Mouse (Mus musculus): ENCODE data around the gene Tnfsf10. TPM values are rescaled to one million over a fixed set of nuclear protein-coding genes. Genes with fewer than 3 reads are reported as not detected.
A peak's percentile ranks its signal among the peaks of the same experiment; 100 is the strongest.

Gene Tnfsf10
- polyA plus RNA-seq, 1 experiment = 1.1 TPM

GRCm38 (mm10) chr3:27340757-27341156 is 23.9 kb downstream of the Tnfsf10 start:
- H3K27ac ChIP-seq (ENCODE audit: control insufficient read depth, insufficient read depth, low read depth, low read length, poor library complexity) = no peak overlapping the region
- 85% methylated on average over 5 of the region's 5 CpGs for WGBS
- H3K4me1 ChIP-seq (ENCODE audit: control insufficient read depth, insufficient read depth, low read length) = no peaks in the 10 kb centered on the region
- TF ChIP-seq CTCF (IDR thresholded peaks at IDR 0.05; ENCODE audit: control insufficient read depth, insufficient read depth, low read length) (no peak), POLR2A (IDR thresholded peaks at IDR 0.05; ENCODE audit: borderline replicate concordance, control insufficient read depth, low read depth, low read length) (no peak)
- H3K4me3 ChIP-seq (replicated peaks; ENCODE audit: control insufficient read depth, low read depth, low read length) = no peak overlapping the region

- no peak for TF ChIP-seq CTCF (IDR thresholded peaks at IDR 0.05; ENCODE audit: control insufficient read depth, insufficient read depth, low read length)
- 77% methylated on average over 6 of the region's 6 CpGs for WGBS
- no peaks in the 10 kb centered on the region for H3K4me1 ChIP-seq (ENCODE audit: control insufficient read depth, insufficient read depth, low read length)
- no peak overlapping the region for H3K27ac ChIP-seq (ENCODE audit: control insufficient read depth, insufficient read depth, low read depth, low read length, poor library complexity)
- H3K4me3 ChIP-seq (replicated peaks; ENCODE audit: control insufficient read depth, low read depth, low read length) = no peak overlapping the region
Observed at GRCm38 (mm10) chr3:27342462-27342861, 25.6 kb downstream of the Tnfsf10 start.

- whole genome bisulfite sequencing = 10% methylated on average over 6 of the region's 6 CpGs
- peak; percentile 88 for TF ChIP-seq CTCF (IDR thresholded peaks at IDR 0.05; ENCODE audit: control insufficient read depth, insufficient read depth, low read length)
- no peak for TF ChIP-seq POLR2A (IDR thresholded peaks at IDR 0.05; ENCODE audit: borderline replicate concordance, control insufficient read depth, low read depth, low read length)
- no peak overlapping the region for H3K4me3 ChIP-seq (replicated peaks; ENCODE audit: control insufficient read depth, low read depth, low read length)
- no peaks in the 10 kb centered on the region for H3K4me1 ChIP-seq (ENCODE audit: control insufficient read depth, insufficient read depth, low read length)
- H3K27ac ChIP-seq (ENCODE audit: control insufficient read depth, insufficient read depth, low read depth, low read length, poor library complexity) = no peak overlapping the region
Observed at GRCm38 (mm10) chr3:27345526-27345925, 28.7 kb downstream of the Tnfsf10 start.

GRCm38 (mm10) chr3:27348462-27348861 is 31.6 kb downstream of the Tnfsf10 start:
- Histone ChIP-seq H3K27ac (ENCODE audit: control insufficient read depth, insufficient read depth, low read depth, low read length, poor library complexity) (no peak overlapping the region), H3K4me3 (replicated peaks; ENCODE audit: control insufficient read depth, low read depth, low read length) (no peak overlapping the region), H3K4me1 (ENCODE audit: control insufficient read depth, insufficient read depth, low read length) (no peaks in the 10 kb centered on the region)
- TF ChIP-seq POLR2A (IDR thresholded peaks at IDR 0.05; ENCODE audit: borderline replicate concordance, control insufficient read depth, low read depth, low read length) = no peak
- no peak for TF ChIP-seq CTCF (IDR thresholded peaks at IDR 0.05; ENCODE audit: control insufficient read depth, insufficient read depth, low read length)
- WGBS = 77% methylated on average over 5 of the region's 5 CpGs

- 83% methylated on average over 9 of the region's 9 CpGs for WGBS
Observed at GRCm38 (mm10) chr3:27351105-27351504, 34.3 kb downstream of the Tnfsf10 start.

GRCm38 (mm10) chr3:27359100-27359720 is 42.4 kb downstream of the Tnfsf10 start:
- H3K4me1 ChIP-seq (ENCODE audit: control insufficient read depth, insufficient read depth, low read length) = no peaks in the 10 kb centered on the region
- H3K4me3 ChIP-seq (replicated peaks; ENCODE audit: control insufficient read depth, low read depth, low read length) = no peak overlapping the region
- 72% methylated on average over 2 of the region's 2 CpGs for WGBS
- H3K27ac ChIP-seq (ENCODE audit: control insufficient read depth, insufficient read depth, low read depth, low read length, poor library complexity) = no peak overlapping the region
- no peak for TF ChIP-seq CTCF (IDR thresholded peaks at IDR 0.05; ENCODE audit: control insufficient read depth, insufficient read depth, low read length)
- TF ChIP-seq POLR2A (IDR thresholded peaks at IDR 0.05; ENCODE audit: borderline replicate concordance, control insufficient read depth, low read depth, low read length) = no peak

More at GRCm38 (mm10) chr3:27351105-27351504, 34.3 kb downstream of the Tnfsf10 start:
- Histone ChIP-seq H3K4me3 (replicated peaks; ENCODE audit: control insufficient read depth, low read depth, low read length) (no peak overlapping the region), H3K27ac (ENCODE audit: control insufficient read depth, insufficient read depth, low read depth, low read length, poor library complexity) (no peak overlapping the region), H3K4me1 (ENCODE audit: control insufficient read depth, insufficient read depth, low read length) (no peaks in the 10 kb centered on the region)
- no peak for TF ChIP-seq CTCF (IDR thresholded peaks at IDR 0.05; ENCODE audit: control insufficient read depth, insufficient read depth, low read length)
- TF ChIP-seq POLR2A (IDR thresholded peaks at IDR 0.05; ENCODE audit: borderline replicate concordance, control insufficient read depth, low read depth, low read length) = no peak

GRCm38 (mm10) chr3:27370125-27370524 is 53.3 kb downstream of the Tnfsf10 start:
- TF ChIP-seq CTCF (IDR thresholded peaks at IDR 0.05; ENCODE audit: control insufficient read depth, insufficient read depth, low read length) (no peak), POLR2A (IDR thresholded peaks at IDR 0.05; ENCODE audit: borderline replicate concordance, control insufficient read depth, low read depth, low read length) (no peak)
- no peak overlapping the region for H3K27ac ChIP-seq (ENCODE audit: control insufficient read depth, insufficient read depth, low read depth, low read length, poor library complexity)
- 5% methylated on average over 10 of the region's 10 CpGs for WGBS

GRCm38 (mm10) chr3:27370582-27371275 is 53.9 kb downstream of the Tnfsf10 start:
- WGBS = 8% methylated on average over 20 of the region's 20 CpGs
- no peak for TF ChIP-seq POLR2A (IDR thresholded peaks at IDR 0.05; ENCODE audit: borderline replicate concordance, control insufficient read depth, low read depth, low read length)
- no peak for TF ChIP-seq CTCF (IDR thresholded peaks at IDR 0.05; ENCODE audit: control insufficient read depth, insufficient read depth, low read length)
- Histone ChIP-seq H3K4me1 (ENCODE audit: control insufficient read depth, insufficient read depth, low read length) (no peaks in the 10 kb centered on the region), H3K4me3 (replicated peaks; ENCODE audit: control insufficient read depth, low read depth, low read length) (no peak overlapping the region), H3K27ac (ENCODE audit: control insufficient read depth, insufficient read depth, low read depth, low read length, poor library complexity) (no peak overlapping the region)

More at GRCm38 (mm10) chr3:27370125-27370524, 53.3 kb downstream of the Tnfsf10 start:
- Histone ChIP-seq H3K4me3 (replicated peaks; ENCODE audit: control insufficient read depth, low read depth, low read length) (no peak overlapping the region), H3K4me1 (ENCODE audit: control insufficient read depth, insufficient read depth, low read length) (no peaks in the 10 kb centered on the region)
